Mouse (Mus musculus): ENCODE data around the gene Pih1d3. TPM values are rescaled to one million over a fixed set of nuclear protein-coding genes. Genes with fewer than 3 reads are reported as not detected.

The Pih1d3 gene
- polyA plus RNA-seq (2017; shearing (Covaris generic)): not detected

DNA sequence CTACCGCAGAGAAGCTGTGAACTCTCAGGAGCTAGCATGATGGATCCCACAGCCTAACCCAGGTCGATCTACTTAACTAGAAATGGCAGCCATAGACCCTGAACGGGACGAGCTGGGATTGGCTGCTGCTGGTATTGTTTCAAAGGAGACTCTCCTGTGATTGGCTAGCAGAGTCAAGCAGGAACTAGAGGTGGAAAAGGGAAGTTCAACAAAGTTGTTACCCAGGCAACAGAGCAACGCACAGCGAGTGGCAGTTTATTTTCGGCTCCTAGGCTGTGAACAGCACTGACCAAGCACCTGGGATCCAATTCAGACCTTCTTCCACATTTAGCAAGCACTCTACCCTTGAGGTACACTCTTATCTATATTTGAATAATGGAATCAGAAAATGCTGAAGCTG lies at the start of gene Pih1d3, which contains the start of gene 4931428L18Rik:
TSS of gene Pih1d3 (plus strand) at position 275 of the 400 bp plus-strand sequence.
TSS of gene 4931428L18Rik (minus strand) at position 121 of the 400 bp plus-strand sequence.
- no peak for ATAC-seq

DNA sequence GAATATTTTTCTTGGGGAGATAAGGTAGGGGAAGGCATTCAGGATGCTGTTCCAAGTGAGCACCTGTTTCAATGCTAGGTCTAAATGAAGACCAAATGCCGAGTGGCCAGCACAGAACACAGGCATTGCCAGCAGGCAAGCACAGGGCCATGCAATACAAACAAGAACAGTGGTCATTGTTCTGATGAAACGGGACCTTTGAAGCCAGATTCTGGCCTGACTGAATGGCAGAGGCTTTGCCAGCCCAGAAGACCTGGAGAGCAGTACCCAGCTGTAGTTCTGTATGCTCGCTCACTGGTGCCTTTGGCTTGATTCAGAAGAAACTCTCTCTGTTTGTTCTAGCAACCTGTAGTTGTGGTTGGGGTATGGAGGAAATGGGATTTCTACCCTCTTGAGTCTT lies 47.2 kb upstream of the Pih1d3 start:
- no peak for ATAC-seq

DNA sequence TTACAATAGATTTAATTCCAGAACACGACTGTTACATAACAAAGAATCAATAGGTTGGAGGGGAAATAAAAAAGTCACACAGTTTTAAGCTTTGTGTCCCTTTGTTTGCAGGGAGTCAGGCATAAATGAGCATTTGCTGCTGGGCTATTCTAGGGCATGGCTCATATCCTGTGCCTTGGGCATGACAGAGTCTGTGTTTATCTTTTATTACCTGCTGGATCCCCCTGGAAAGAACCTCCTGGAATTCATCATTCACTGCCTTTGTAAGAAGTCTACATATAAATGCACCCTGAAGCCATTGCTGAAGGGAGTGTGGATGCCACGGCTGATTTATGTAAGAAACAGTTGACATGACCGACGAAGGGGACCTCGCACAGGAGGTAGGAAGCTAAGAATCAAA lies 46.5 kb upstream of the Pih1d3 start, which contains the start of gene Lgsn:
TSS of gene Lgsn (plus strand) at position 301 of the 400 bp plus-strand sequence.
- ATAC-seq: no peak

DNA sequence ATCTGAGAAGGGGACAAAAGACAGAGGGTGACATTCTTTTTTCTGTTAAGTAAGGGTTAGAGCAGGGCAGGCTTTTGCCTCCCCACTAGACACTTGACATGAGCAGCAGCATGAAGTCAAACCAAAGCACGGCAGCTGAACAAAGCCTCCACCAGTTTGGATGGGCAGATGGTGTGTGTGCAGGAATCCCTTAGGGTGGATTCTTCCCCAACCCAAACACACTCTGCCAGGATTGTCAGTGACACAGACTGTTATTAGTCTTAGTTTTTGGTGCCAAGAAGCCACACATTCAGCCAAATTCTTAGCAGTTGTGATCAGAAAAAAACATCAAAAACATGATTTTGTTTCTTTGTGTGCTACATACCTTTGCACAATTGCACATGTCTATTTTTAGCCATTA lies 44.4 kb upstream of the Pih1d3 start:
- no peak for ATAC-seq

DNA sequence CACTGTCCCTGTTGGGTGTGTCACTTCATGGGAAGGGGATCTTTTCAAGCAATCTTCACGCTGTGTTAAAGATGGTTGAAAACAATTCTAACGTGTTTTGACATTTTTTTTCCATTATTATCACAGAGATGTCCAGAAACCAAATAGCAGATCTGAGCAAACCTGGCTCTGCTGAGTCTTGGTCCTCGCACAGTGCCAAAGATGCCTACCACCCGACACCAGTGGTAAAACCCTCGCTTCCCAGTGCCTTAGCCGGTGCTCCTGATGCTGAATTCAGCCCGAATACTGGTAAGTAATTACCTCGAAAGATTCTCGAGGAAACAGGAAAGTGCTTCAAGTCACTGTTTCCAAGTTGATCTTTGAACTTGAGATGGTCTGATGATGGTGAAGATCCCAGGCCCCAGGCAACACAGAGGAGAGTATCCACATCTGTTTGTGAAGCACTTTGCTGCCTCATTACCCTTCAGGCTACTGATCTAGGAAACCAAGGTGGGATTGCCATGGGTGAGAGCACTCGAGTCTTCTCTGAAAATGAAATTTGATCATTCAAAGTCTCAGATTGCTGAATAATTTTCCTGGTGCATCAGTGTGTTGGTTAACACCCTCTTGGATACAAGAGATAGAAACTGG lies 32.3 kb upstream of the Pih1d3 start:
- ATAC-seq: no peak

DNA sequence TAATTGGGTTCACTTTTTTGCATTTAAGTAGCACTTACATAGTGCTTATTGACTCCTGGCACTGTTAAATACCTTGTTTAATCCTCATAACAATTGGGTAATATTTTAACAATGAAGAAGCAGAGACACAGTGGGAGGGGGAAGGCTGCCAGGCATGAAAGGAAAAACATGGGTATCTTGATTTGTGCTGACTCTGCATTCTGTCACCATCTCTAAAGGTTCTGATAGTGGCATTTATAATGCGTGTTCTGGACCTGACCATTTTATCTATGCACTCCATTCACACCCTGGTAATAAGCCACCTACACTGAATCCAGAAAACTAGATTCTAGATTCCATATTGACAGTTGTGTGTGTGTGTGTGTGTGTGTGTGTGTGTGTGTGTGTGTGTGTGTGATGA lies 27.0 kb upstream of the Pih1d3 start:
- ATAC-seq: no peak

DNA sequence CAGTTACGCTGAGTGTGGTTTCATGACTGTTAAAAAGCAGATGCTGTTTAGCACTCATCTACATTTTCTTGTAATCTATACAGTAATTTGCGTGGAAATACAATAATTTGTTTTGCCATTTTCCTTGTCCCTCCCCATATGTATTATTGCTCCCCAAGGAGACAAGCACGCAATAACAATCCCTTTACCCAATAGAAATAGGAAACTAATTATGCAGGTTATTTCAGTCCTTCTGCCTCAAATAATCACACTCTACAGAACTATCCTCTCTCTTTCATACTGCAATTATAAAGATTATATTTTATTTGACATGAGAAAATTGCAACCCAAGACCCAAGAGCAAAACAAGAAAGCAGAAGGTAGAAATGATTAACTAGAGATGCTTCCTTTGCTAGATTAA lies 25.7 kb upstream of the Pih1d3 start:
- ATAC-seq: no peak

DNA sequence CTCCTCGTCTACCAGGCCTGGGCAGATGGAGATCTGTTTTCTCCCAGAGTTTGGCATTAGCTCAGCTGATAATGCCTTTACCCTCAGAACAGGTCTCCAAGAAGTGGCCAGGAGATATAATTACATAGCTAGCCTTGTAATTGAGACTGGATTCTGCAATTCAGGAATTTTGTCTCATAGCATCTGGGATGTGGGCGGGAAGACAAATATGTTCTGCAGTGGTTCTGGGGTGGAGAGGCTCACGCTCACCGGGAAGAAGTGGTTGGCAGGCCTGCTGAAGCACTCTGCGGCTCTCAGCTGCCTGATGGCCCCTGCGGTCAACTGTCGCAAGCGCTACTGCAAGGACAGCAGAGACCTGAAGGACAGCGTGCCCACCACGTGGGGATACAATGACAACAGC lies 18.9 kb upstream of the Pih1d3 start:
- ATAC-seq: no peak

DNA sequence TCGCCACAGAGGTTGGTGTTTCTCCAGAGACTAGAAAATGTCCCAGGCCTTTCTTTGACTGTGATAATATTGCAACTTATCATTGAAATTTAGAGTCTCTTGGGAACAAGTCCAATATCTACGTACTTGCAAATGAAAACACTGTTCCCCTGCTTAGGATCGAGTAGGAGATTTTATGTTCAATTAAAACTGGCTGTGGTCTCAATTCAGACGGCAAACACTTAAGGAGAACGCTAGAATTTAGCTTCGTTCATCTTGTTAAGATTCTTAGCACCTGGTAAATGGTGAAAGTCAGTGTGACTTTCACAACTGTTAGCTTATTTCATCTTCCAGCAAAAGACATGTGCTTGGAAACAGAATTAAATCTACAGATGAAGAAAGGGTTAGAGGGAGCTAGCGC lies 17.3 kb upstream of the Pih1d3 start:
- no peak for ATAC-seq

DNA sequence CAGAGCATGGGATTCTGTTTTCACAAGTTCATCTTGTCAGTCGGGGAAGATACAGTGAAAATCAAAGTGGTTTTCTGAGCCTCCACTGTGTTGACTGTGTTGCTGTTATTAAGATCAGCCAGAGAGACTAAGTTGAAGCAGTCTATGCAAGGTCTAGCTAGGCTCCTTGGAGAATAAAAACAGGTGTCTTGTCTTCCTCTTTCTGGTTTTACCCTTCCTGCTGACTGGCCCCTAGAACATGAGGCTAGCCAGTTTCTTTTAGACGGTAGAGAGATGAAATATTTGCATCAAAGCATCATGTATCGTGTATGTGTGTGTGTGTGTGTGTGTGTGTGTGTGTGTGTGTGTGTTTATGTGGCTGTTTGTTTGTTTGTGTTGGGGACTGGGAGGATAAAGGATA lies 16.9 kb upstream of the Pih1d3 start:
- ATAC-seq: no peak

DNA sequence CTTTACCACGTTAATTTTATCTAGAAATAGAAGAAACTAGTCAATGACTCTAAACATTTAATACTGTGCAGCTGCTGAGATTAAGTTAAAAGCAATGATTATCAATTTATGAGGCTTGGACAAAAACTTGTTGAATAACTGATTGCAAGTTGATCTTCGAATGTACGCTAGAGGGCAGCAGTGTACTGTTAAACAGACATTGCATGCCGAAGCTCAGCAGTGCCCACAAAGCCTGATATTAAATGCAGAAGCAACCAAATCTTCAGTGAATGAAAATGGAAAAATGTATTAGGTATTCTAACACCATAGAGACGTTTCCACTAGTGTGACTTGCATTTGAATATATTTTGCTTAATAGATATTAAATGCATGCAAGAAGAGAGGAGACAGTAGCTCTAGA lies 12.5 kb upstream of the Pih1d3 start:
- no peak for ATAC-seq

DNA sequence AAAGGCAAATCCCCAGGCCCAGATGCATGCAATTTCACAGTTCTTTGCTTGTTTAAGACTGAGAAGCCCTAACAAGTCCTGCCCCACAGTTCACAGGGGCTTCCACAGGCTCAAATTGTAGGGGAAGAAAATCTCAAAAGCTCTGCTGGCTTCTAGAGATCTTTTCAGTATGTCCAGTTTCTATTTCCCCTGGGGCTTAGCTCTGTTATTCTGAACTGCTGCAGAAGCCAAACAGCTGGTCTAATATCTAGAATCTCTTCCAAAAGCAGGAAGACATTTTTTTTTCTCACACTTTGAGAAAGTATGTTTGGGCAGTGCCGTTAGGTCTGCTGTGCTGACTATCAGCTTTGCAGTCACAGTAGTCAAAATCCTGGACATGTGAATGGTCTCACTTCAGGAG lies 7.8 kb upstream of the Pih1d3 start:
- ATAC-seq: no peak

DNA sequence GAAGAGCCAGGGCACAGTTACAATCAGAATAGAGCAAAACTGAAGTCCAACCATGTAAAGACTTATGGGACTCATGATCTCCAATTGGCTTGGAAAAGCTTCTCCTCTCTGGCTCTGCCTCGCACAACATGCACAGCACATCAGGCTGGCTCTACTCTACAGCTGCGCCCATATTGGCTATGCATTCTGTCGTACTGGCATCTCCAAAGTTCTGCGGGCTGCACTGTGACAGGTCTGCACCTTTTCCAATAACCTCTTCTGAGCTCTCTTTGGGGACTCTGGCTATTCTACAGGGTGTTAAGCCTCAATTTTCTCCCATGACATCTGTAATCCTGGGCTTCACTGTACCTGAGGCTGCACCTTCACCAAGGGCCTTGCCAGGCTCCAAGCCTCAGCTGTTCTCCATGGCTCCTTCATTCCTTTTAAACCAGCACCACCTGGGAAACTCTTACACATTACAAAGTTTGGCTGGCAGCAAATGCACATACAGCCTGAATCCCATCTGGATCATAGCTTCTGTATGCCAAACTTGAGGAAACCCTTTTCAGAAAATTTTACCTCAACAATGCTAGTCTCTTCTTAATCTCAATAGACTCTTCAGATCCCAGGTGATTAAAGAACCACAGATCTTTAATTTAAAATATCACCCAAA lies 1.9 kb upstream of the Pih1d3 start:
- no peak for ATAC-seq

DNA sequence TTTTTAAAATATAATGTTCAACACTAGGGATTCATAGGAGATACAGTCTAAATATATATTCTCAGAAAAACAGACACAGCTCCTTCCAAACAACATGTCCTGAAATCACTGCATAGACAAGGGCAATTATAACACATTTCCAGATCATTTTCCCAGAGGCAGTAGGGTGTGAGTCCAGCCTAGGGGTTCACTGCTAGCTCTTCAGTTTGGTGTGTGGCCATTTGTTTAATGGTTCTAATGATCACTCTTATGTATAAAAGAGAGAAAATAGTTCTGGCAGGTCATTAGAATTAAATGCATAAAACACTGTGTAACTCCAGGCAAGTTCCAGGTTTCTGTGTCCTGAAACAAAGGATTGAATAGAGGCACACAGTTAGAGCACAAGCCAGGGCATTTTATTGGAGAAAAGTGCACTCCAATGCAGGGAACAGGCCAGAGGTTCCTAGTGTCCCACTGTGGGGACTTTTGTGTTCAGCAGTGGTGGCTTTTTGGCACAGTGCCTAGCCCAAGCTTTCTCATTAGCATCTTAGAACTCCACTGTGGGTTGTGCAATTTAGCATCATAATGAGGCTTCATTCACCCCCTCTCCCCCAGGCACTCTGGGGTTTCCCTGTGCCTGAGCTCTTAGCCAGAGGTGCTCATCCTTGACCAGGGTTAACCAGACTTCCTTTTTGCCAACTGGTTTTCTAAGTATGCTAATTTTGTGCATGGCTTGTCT lies 10.8 kb downstream of the Pih1d3 start:
- ATAC-seq: no peak

DNA sequence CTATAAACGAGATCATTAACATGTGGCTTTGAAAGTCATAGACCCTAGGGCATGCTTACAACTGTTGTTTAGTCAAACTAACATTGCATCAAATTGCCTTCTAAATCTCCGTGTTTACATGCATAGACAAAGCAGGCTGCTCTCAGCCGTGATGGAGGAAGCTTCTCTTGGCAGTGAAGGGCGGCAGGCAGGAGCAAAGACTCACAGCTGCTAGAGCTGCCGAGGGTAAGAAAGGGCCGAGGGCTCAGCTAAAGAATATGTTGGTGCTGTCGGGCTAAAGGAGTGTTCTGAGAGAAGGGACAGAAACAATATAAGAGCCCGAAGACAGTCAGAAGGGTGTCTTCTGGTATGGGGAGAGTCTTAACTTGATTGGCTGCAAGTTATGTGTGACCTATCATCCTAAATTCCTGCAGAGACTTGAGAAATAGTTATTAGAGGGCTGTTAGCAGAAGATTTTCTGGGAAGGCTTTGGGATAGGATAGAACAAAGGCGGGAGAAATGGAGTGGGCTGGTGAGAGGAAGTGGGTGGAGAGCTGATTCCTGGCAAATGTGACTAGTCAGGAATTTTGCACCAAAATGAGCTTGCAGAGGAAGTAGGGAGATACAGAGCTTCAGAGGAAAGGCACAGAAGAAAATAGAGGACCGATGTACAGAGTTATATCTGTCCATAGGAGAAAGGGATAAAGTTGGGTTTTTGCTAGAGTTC lies 37.7 kb downstream of the Pih1d3 start:
- no peak for ATAC-seq

Other genes with a start within 250 kb of the Pih1d3 start
- not detected for gene AC153137.1, start 244.9 kb upstream of the Pih1d3 start, polyA plus RNA-seq (2017; shearing (Covaris generic))
- not detected for gene Lgsn, start 46.4 kb upstream of the Pih1d3 start, polyA plus RNA-seq (2017; shearing (Covaris generic))
- not detected for gene 4931428L18Rik, start 154 bp upstream of the Pih1d3 start, polyA plus RNA-seq (2017; shearing (Covaris generic))

Data from activated CD4-positive, CD25-positive, alpha-beta regulatory T cell, adult 4 months (primary cell).